Mouse (Mus musculus): ENCODE measurements around the gene Eif4a1. TPM values are rescaled to one million over a fixed set of nuclear protein-coding genes. Genes with fewer than 3 reads are reported as not detected.

Eif4a1 gene
- polyA plus RNA-seq, 1 experiment = 403 TPM

DNA sequence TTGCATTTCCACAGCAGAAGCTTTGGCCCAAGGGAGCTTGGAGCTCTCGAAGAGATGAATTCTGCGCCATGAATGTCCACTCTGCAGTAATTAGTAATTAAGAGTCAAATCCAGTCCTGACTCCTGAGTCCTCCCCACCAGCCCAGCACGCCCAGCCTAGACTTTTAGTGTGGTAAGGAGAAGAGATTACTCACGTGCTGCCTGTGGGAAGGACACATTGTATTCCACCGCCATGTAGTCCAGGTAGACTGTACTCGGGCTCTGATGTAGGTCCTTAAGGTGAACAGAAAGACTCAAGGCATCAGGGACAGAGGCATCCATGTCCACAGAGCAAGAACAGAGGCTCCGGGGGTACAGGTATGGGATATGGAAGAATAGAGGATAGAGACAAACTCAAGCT, 7.4 kb downstream of the Eif4a1 start:
- TF ChIP-seq GATA1 (IDR thresholded peaks at IDR 0.05; ENCODE audit: low read length) = no peak

DNA sequence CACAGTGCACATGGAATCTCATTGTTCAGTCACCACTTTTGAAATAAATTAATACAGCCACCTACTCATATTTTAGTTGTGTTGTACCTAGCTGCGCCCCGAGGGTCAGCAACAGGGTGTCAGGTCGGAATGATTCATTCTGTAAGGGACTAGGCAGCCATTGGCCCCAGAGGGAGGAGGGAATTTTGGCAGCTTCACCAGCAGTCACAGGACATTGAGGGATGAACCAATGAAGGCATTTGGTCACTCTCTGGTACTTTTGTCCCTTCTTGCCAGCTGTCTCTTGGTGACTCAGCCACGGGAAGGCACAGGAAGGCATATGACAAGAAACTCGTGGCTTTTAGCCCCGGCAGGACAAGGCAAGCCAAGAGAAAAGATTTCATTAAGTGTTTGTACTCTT, 8.4 kb downstream of the Eif4a1 start:
- TF ChIP-seq GATA1 (IDR thresholded peaks at IDR 0.05; ENCODE audit: low read length) = no peak

GRCm38 (mm10) chr11:69662967-69663671, 9.1 kb downstream of the Eif4a1 start:
- no peak for TF ChIP-seq GATA1 (IDR thresholded peaks at IDR 0.05; ENCODE audit: low read length)

DNA sequence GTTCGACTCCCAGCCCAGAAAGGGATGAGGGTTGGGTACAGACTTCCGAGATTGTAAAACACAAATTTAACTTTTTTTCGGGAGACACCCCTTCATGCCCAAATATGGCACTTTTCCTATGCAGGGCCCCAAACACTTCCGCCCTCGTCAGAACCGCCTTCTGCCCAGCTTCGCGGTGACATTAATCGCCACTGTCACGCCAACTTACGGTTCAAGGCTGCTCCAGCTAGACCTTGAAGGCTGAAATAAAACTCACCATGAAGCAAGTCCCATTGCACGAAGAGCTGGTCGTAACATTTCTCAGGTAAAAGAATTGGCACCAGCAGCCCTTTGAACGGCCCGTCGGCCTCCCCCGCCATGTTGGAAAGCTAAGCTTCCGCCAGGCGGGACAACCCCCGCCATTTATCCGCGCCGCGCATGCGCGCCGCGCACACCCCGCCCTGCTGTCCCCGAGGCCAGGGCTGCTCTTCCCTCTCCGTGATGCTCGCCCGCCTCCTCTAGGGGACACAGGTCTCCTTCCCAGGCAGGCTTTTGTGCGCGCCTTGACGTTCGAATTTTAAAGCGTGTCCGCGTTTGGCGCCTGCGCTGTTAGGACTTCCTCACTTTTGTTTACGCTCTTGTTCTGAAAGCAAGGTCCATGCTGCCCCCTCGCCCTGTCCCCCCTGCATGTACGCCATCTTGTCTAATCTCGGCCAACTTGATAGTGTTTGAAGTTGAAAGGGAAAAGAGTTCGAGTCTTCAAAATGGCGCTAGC, 9.8 kb downstream of the Eif4a1 start, which contains the start of gene Mpdu1:
TSS of gene Mpdu1 (minus strand) at position 430 of the 754 bp plus-strand sequence.
- TF ChIP-seq GATA1 (IDR thresholded peaks at IDR 0.05; ENCODE audit: low read length) = no peak

GRCm38 (mm10) chr11:69661221-69661881, 10.9 kb downstream of the Eif4a1 start:
- TF ChIP-seq GATA1 (IDR thresholded peaks at IDR 0.05; ENCODE audit: low read length) = no peak

DNA sequence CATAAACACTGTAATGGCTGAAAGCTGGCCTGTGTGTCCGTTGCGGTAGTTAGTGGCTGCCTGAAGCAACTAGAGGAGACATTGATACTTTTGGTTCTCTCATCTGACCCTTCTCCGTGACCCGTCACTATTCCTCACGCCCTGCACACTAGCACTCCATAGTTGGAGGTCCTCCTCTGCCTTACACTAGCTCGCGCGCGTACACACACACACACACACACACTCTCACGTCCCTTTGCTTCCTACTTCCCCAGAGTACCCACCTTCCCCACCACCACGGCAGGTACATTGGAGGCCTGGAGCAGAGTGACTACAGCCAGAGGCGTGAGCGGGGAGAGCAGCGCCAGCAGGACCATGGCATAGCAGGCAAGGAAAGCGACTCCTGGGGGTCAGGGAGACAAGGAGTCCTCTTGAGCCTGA, 14.8 kb downstream of the Eif4a1 start:
- no peak for TF ChIP-seq GATA1 (IDR thresholded peaks at IDR 0.05; ENCODE audit: low read length)

GRCm38 (mm10) chr11:69656617-69657461, 15.4 kb downstream of the Eif4a1 start:
- TF ChIP-seq GATA1 (IDR thresholded peaks at IDR 0.05; ENCODE audit: low read length) = no peak

GRCm38 (mm10) chr11:69656065-69656455, 16.2 kb downstream of the Eif4a1 start:
- TF ChIP-seq GATA1 (IDR thresholded peaks at IDR 0.05; ENCODE audit: low read length) = no peak

GRCm38 (mm10) chr11:69655264-69656064, 16.8 kb downstream of the Eif4a1 start, which contains the start of gene Sox15:
Gene Sox15, plus strand, starts transcription at chr11:69655314.
- no peak for TF ChIP-seq GATA1 (IDR thresholded peaks at IDR 0.05; ENCODE audit: low read length)

DNA sequence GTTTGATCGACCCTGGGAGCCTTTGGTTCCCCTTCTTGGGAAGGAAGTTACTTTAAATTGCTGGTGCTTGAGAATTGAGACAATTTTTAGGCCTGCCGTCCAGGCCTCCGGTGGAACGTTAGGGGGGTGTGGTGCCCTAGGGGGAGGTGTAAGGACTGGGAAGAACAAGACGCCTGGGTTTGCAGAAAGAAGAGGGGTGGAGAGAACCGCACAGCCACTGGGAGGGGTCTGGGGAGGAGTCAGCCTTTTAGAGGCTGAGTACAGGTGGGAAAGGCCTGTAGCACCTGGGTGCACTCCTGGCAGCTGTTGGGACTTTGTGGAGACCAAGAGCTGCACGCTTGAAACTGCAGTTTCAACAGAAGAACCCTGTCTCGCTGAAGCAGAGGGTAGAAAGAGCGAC, 17.5 kb downstream of the Eif4a1 start:
- no peak for TF ChIP-seq GATA1 (IDR thresholded peaks at IDR 0.05; ENCODE audit: low read length)

GRCm38 (mm10) chr11:69653399-69653798, 18.8 kb downstream of the Eif4a1 start:
- TF ChIP-seq GATA1 (IDR thresholded peaks at IDR 0.05; ENCODE audit: low read length) = no peak

- TF ChIP-seq GATA1 (IDR thresholded peaks at IDR 0.05; ENCODE audit: low read length) = no peak
These were observed 26.4 kb downstream of the Eif4a1 start for GRCm38 (mm10) chr11:69645860-69646259.

GRCm38 (mm10) chr11:69635471-69635870, 36.8 kb downstream of the Eif4a1 start:
- TF ChIP-seq GATA1 (IDR thresholded peaks at IDR 0.05; ENCODE audit: low read length) = no peak

DNA sequence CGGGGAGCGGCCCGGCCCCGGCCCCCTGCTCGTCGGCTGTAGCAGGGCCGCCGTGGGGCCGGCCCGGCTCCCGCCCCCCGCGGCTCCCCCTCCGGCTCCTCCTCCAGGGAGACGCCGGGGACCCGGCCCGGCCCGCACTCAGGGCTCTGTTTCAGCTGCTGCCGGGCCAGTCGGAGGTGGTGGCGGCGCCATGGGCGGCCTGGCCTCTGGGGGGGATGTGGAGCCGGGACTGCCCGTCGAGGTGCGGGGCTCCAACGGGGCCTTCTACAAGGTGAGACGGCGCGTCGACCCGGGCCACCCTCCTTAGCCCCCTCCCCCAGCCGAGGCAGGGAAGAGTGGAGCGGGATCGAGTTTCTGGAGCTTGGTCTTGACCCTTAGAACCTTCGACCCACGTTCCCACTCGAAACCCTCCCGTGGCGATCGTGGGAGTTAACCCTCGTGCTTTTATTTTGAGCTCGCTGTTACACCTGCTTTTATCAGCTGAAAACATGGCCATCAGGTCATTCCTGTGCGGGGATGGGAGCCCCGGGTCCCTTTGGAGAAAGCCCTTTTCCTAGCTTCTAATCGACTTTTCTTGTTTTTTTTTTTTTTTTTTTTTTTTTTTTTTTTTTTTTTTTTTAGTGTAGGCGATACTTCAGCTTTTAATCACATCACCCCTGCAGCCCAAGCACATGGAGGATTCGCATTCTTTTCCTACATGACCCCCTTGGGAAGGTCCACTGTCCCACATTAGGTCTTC, 38.9 kb downstream of the Eif4a1 start:
- no peak for TF ChIP-seq GATA1 (IDR thresholded peaks at IDR 0.05; ENCODE audit: low read length)

Measured in G1E-ER4 (cell line).